Mouse (Mus musculus): Measurements from ENCODE around the gene Csk.

DNA sequence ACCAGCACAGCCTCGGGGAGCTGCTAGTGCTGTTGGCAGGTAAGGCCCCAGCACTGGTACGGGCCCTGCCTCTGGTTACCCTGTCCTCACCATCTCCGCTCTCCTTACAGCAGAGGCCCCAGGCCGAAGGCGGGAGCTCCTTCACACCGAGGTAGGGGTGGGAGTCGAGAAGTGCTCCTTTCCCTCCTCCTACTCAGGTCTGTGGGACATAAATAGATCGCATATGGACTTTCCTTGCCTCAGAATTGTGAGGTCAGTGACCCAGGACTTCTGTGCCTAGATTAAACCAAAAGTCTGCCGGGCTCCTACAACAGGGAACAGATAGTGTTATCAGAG, 59.3 kb downstream of the Csk start:
- TF ChIP-seq CTCF (conservative IDR thresholded peaks at IDR 0.05; ENCODE audit: insufficient read depth, insufficient read length, low read depth, low read length), result no peak
- no peak for TF ChIP-seq POLR2A (IDR thresholded peaks at IDR 0.05; ENCODE audit: low read depth, low read length)

Data from kidney, adult 2 months (tissue).